Mouse (Mus musculus) liver, embryonic 14.5 days (tissue): ENCODE data around the gene Smurf2.

ENCODE experiments used
- CTCF ChIP-seq: IDR thresholded peaks from 2 replicates; pipeline ENCODE4 v1.5.1; 2016; ENCODE audit warnings: antibody characterized with exemption, low read depth, control low read depth
- EP300 ChIP-seq: IDR thresholded peaks from 2 replicates; pipeline ENCODE4 v1.6.1; 2016; ENCODE audit warnings: antibody characterized with exemption, low read depth

DNA sequence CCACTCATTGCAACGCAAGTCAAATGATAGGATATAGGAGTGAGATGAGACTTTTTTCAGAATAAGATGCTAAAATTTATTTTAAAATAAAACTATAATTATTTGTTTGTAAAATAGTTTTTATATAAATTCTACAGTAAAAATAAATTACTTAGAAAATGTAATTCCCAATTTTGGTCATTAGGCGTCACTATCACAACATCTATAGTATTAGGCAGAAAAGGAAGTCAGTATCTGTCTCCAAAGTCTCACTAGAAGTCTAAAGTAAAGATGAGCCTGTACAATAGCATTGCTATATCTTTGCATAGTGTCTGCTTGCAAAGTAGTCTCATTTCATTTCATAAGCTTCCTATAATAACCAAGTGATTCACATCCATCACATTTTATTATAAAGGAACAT lies 69.1 kb downstream of the Smurf2 start:
- TF ChIP-seq CTCF, result peak; percentile 28; the same call in 1 of the 2 replicates
- no peak for TF ChIP-seq EP300
